Mouse (Mus musculus): Measurements from ENCODE around the gene Tsga10ip.

Tsga10ip gene

GRCm38 (mm10) chr19:5345297-5346131 lies 56.8 kb downstream of the Tsga10ip start:
- DNase-seq (ENCODE audit: low read depth, low spot score): peak; percentile 69

- no peak for DNase-seq (ENCODE audit: low read depth, low spot score)
Measured at GRCm38 (mm10) chr19:5341360-5341759, 61.0 kb downstream of the Tsga10ip start.
